Mouse (Mus musculus): ENCODE measurements around the gene Gm20388. TPM values are rescaled to one million over a fixed set of nuclear protein-coding genes. Genes with fewer than 3 reads are reported as not detected.

Gene Gm20388
- total RNA-seq, 1 experiment: 27.0 TPM

DNA sequence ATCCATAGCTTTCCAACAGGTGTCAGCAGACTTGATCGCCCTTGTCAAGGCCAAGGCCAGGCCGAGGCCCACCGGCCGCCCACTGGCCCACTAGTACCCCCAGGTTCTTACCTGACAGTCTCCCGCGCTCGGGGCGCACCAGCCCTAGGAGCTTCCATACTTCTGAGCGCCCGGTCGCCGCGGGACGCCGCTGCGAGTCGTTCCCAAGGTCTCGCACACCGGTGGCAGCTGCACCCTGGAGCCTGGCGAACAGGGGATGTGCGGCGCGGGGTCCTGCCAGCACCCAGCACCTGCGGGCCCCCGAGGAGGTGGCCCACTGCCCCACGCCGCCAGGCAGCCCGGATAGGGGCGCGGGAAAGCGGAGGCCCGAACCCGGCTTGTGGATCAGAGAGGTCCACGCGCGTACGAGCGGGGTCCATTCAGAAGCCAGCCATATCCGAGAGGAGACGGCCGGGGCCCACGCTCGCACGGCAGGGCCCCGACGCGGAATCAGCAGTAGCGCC, 4071.7 kb downstream of the Gm20388 start:
- Histone ChIP-seq H3K9ac (ENCODE audit: insufficient read depth, low read depth, low read length, poor library complexity, severe bottlenecking) (peak overlapping the region; percentile 92), H3K36me3 (ENCODE audit: control insufficient read depth, insufficient read depth, low read length, poor library complexity, severe bottlenecking) (no peaks in the 10 kb centered on the region), H3K9me3 (ENCODE audit: control insufficient read depth, insufficient read depth, low read depth, low read length) (no peaks in the 10 kb centered on the region), H3K27ac (ENCODE audit: insufficient read depth, low read depth, low read length, poor library complexity, severe bottlenecking) (peak overlapping the region; percentile 25; the same call in 1 of the 2 replicates), H3K4me1 (ENCODE audit: control insufficient read depth in 2 of 2, insufficient read depth in 2 of 2, low read length in 2 of 2, poor library complexity in 1 of 2) (peaks cover 0 to 2% of the 10 kb centered on the region in 2 experiments; a peak in 1 of 4 replicates), H3K4me3 (ENCODE audit: insufficient read depth in 1 of 2, low read depth in 1 of 2, low read length in 2 of 2, poor library complexity in 1 of 2, severe bottlenecking in 1 of 2) (peak overlapping the region; percentile 73 to 92)
- no peak for TF ChIP-seq ZNF384 (IDR thresholded peaks at IDR 0.05; ENCODE audit: low read depth, low read length)
- peak; percentile 15 for DNase-seq (ENCODE audit: low read depth, low spot score)
- in situ Hi-C loops (cut with MboI; ENCODE audit: low sequenced_read_pairs in 2 of 2, unreplicated experiment in 2 of 2): no loop called here

DNA sequence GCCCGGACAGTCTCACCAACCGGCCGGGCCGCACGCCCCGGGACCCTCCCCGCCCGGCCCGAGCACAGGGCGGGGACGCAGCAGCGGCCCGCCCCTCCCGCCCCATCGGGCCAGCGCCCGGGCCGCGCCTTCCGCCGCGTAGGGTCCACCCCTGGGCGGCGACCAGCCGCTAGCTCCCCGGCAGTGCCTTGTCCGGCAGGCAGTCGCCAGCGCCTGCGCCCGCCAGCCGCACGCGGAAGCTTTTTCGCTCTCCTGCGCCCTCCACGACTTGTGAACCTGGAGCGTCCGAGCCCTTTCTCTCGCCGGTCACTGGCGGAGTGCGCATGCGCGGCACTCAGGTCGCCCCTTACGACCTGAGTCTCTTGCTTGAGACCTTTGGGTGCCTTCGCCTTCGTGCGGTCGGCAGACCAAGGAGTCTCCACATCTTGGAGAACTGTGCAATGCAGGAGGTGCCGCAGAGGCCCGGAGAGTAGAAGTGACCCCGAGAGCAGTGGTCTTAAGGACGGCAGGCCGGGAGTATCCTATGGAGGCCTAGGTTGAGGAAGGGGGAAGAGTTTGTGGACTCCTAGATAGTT, 4072.3 kb downstream of the Gm20388 start, which contains the start of gene Abcb10:
Gene Abcb10, minus strand, starts transcription at position 297 of the 575 bp plus-strand sequence.
- H3K9ac ChIP-seq (ENCODE audit: insufficient read depth, low read depth, low read length, poor library complexity, severe bottlenecking): peak within 1 kb of the TSS; percentile 92
- H3K9me3 ChIP-seq (ENCODE audit: control insufficient read depth, insufficient read depth, low read depth, low read length): no peaks in the 10 kb centered on the region
- in situ Hi-C loops (cut with MboI; ENCODE audit: low sequenced_read_pairs in 2 of 2, unreplicated experiment in 2 of 2): no loop called here
- no peak for TF ChIP-seq MAFK (IDR thresholded peaks at IDR 0.05; ENCODE audit: insufficient read depth, low read depth, low read length)
- TF ChIP-seq HCFC1 (IDR thresholded peaks at IDR 0.05; ENCODE audit: borderline replicate concordance, insufficient read depth, low read length): peak; percentile 46; the same call in 1 of the 2 replicates
- peaks cover 0 to 2% of the 10 kb centered on the region in 2 experiments; a peak in 1 of 4 replicates for H3K4me1 ChIP-seq (ENCODE audit: control insufficient read depth in 2 of 2, insufficient read depth in 2 of 2, low read length in 2 of 2, poor library complexity in 1 of 2)
- H3K27ac ChIP-seq (ENCODE audit: insufficient read depth, low read depth, low read length, poor library complexity, severe bottlenecking): peak within 1 kb of the TSS; percentile 25
- H3K36me3 ChIP-seq (ENCODE audit: control insufficient read depth, insufficient read depth, low read length, poor library complexity, severe bottlenecking): no peaks in the 10 kb centered on the region
- H3K4me3 ChIP-seq (ENCODE audit: insufficient read depth in 1 of 2, low read depth in 1 of 2, low read length in 2 of 2, poor library complexity in 1 of 2, severe bottlenecking in 1 of 2): peak within 1 kb of the TSS; percentile 73 to 92
- DNase-seq (ENCODE audit: low read depth, low spot score): peak; percentile 77

DNA sequence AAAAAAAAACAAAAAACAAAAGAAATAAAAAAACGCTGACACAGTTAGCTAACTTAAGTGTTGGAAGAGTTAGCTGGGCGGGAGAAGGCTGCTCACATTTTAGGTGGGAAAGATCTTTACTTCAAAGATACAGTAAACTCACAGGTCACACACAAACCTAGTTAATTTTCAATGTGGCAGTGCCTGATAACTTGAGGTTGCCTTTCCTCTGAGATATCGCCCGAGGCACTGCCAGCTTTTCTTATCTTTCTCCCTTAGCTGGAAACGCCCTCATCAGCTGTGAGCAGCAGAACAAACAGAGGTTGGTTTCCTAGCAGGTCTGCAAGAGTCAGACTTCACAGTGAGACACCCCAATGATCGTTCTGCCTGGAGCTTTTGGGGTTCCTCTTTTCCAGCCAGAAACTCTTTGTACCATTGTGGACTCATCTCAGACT, 4078.0 kb downstream of the Gm20388 start:
- peaks cover 0 to 9% of the 10 kb centered on the region in 2 experiments; a peak in 2 of 4 replicates for H3K4me1 ChIP-seq (ENCODE audit: control insufficient read depth in 2 of 2, insufficient read depth in 2 of 2, low read length in 2 of 2, poor library complexity in 1 of 2)
- no peak overlapping the region for H3K9ac ChIP-seq (ENCODE audit: insufficient read depth, low read depth, low read length, poor library complexity, severe bottlenecking)
- TF ChIP-seq ZC3H11A (IDR thresholded peaks at IDR 0.05; ENCODE audit: borderline replicate concordance, low read depth, low read length) (no peak), HCFC1 (IDR thresholded peaks at IDR 0.05; ENCODE audit: borderline replicate concordance, insufficient read depth, low read length) (no peak), ZNF384 (IDR thresholded peaks at IDR 0.05; ENCODE audit: low read depth, low read length) (peak; percentile 4; the same call in 1 of the 2 replicates), CHD2 (IDR thresholded peaks at IDR 0.05; ENCODE audit: low read depth, low read length) (no peak), MAFK (IDR thresholded peaks at IDR 0.05; ENCODE audit: insufficient read depth, low read depth, low read length) (no peak)
- in situ Hi-C loops (cut with MboI; ENCODE audit: low sequenced_read_pairs in 2 of 2, unreplicated experiment in 2 of 2): no loop called here
- peaks cover 2% of the 10 kb centered on the region; the same call in 1 of the 2 replicates for H3K36me3 ChIP-seq (ENCODE audit: control insufficient read depth, insufficient read depth, low read length, poor library complexity, severe bottlenecking)
- no peak for DNase-seq (ENCODE audit: low read depth, low spot score)
- no peak overlapping the region for H3K4me3 ChIP-seq (ENCODE audit: insufficient read depth in 1 of 2, low read depth in 1 of 2, low read length in 2 of 2, poor library complexity in 1 of 2, severe bottlenecking in 1 of 2)
- H3K27ac ChIP-seq (ENCODE audit: insufficient read depth, low read depth, low read length, poor library complexity, severe bottlenecking): no peak overlapping the region
- no peaks in the 10 kb centered on the region for H3K9me3 ChIP-seq (ENCODE audit: control insufficient read depth, insufficient read depth, low read depth, low read length)

DNA sequence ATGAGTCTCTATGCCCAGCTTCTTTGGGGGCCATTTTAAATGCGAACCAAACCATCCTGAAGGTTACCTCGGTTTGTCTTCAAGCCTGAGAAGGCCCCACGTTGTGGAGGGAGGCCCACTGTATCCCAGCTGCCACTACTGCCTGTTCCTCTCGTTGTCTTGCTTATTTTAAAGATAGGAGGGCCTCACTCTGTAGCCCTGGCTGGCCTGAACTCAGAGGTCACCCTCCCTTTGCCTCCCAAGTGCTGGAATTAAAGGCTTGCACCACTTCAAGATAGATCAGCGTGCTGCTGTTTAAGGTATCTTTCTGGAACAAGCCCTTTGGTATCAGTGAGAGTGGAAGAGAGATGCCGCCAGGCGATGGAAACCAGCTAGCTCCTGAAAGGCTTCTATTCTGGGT, 4078.5 kb downstream of the Gm20388 start:
- peaks cover 2% of the 10 kb centered on the region; the same call in 1 of the 2 replicates for H3K36me3 ChIP-seq (ENCODE audit: control insufficient read depth, insufficient read depth, low read length, poor library complexity, severe bottlenecking)
- DNase-seq (ENCODE audit: low read depth, low spot score): no peak
- no peak overlapping the region for H3K27ac ChIP-seq (ENCODE audit: insufficient read depth, low read depth, low read length, poor library complexity, severe bottlenecking)
- H3K4me1 ChIP-seq (ENCODE audit: control insufficient read depth in 2 of 2, insufficient read depth in 2 of 2, low read length in 2 of 2, poor library complexity in 1 of 2): peaks cover 0 to 8% of the 10 kb centered on the region in 2 experiments; a peak in 2 of 4 replicates
- H3K9ac ChIP-seq (ENCODE audit: insufficient read depth, low read depth, low read length, poor library complexity, severe bottlenecking): no peak overlapping the region
- no peaks in the 10 kb centered on the region for H3K9me3 ChIP-seq (ENCODE audit: control insufficient read depth, insufficient read depth, low read depth, low read length)
- TF ChIP-seq ZC3H11A (IDR thresholded peaks at IDR 0.05; ENCODE audit: borderline replicate concordance, low read depth, low read length) (no peak), CHD2 (IDR thresholded peaks at IDR 0.05; ENCODE audit: low read depth, low read length) (no peak), MAFK (IDR thresholded peaks at IDR 0.05; ENCODE audit: insufficient read depth, low read depth, low read length) (no peak), HCFC1 (IDR thresholded peaks at IDR 0.05; ENCODE audit: borderline replicate concordance, insufficient read depth, low read length) (no peak)
- H3K4me3 ChIP-seq (ENCODE audit: insufficient read depth in 1 of 2, low read depth in 1 of 2, low read length in 2 of 2, poor library complexity in 1 of 2, severe bottlenecking in 1 of 2): no peak overlapping the region
- in situ Hi-C loops (cut with MboI; ENCODE audit: low sequenced_read_pairs in 2 of 2, unreplicated experiment in 2 of 2): no loop called here
